Mouse (Mus musculus): ENCODE results near the gene Cyp4b1.
"Not testable (repeated sequence)": the region's sequence is repeated elsewhere in the genome, so short reads cannot be mapped to it uniquely, and the experiment has no call there.

The Cyp4b1 gene

GRCm38 (mm10) chr4:115647580-115647979, at the start of gene Cyp4b1:
Gene Cyp4b1 (minus strand): TSS chr4:115647723.
- DNase-seq, result peak; percentile 82

- DNase-seq, result peak; percentile 48
Observed at GRCm38 (mm10) chr4:115686299-115686698, 38.8 kb upstream of the Cyp4b1 start.

DNA sequence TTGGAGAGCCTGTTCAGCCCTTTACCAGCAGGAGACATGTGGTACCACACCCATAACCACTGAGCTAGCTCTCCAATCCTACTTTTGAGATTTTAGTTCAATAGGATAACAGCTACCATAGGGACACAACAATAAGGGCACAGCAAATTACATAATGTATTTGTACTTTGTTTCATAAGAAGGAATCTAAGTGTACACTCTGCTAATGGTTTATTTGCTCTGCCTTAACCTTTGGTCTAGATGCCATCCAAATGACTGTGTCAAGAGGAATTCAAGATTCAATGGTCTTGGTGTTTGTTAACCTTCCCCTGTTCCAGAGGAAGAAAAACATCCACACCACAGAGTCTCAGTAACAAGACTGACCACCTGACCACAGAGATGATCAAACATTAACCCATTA, 11.7 kb upstream of the Cyp4b1 start:
- peak; percentile 59 for DNase-seq

DNA sequence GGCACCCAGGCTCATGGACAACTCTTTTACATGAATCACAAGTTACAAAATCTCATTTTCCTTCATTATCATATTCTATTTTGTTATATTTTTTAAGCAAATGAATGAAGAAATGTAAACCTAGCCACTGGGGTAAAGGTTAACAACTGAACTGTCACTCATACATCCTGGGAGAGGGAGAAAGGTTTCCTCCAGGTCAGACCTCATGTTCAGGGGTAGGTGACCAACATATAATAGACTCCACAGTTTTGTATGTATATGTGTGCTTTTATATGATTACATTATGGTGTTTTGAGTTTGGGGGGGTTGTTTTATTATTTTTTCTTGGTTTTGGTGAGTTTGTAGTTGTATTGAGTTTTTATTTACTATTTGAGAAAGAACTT, 10.3 kb upstream of the Cyp4b1 start:
- no peak for DNase-seq

DNA sequence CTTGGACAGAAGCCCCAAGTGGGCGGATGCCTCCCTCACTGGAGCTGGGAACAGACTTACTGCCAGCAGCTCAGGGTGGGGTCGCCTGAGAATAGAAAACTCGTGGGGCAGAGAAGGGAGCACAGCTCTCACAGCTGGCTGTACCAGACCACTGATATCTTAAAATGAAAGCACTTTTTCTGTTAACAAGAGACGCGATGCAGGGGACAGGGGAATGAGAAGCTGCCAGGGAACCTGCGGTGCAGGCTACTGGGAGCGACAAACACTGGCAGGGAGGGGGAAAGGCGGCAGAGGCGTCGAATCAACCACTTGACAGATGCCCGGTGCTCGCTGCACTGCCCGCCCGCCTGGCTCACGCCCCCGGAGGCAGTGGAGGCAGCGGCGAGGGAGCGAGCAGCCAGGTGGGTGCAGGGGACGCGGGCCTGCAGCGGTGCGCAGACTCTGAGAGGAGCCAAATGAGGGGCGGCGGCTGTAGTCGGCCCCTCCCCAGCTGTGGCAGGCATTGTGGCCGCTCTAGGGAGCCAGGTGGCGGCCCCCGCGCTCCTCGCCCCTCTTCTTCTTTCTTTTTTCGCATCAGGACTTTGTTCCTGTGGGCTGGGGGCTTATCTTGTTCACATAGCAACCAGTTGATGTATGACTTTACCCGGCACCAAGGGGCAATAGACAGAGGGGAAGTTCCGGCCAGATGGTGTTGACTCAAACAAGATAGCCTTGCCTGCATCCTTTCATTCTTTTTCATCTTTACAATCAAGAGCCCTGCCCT, 9.8 kb upstream of the Cyp4b1 start:
- peak; percentile 61 for DNase-seq

DNA sequence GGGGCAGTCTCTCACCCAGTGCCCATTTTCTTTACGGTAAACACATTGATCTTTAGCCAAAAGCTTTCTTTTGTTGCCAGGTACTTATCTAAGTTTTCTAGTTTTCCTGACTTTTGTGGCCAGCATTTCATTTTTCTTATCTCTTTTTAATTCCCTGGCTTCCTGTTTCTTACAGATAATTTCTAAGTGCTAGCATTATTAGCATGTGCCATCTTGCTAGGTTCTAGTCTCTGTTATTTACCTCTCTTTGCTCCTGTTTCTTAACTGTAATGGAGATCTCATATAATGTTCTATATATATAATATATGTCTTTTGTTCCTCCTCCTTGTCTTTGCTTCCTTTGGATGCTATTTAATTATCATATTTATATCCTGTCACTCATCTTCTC, 9.0 kb upstream of the Cyp4b1 start:
- DNase-seq, result not testable (repeated sequence)

DNA sequence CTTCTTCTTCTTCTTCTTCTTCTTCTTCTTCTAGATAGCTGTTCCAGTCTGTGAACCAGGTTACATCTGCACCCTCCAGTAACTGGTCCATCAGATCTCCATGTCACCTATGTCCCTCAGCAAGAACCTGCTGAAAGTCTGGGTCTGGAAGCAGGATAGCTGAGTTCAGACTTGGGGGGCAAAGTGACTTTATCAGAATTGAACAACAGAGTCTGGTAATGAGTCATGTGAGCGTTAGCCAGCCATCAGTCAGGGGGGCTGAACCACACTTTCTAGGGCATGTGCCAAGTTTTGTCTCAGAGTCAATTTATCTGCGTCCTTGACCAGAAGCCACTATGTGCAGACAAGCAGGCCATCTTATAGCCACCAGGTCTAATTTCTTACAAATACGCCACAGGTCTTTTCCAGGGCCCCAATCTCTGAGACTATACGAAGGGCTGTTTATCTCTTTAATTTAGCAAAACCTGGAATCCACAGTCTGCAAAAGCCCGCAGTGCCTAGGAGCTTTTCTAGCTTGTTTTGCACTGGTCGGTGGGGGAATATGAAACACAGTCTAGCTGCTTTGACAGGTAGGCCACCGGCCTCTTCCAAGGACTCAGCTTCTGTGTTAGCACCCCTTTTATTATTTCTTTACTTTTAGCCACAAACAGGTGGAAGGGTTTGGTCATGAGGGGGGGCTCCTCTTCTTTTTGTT, 8.5 kb upstream of the Cyp4b1 start:
- DNase-seq, result not testable (repeated sequence)

DNA sequence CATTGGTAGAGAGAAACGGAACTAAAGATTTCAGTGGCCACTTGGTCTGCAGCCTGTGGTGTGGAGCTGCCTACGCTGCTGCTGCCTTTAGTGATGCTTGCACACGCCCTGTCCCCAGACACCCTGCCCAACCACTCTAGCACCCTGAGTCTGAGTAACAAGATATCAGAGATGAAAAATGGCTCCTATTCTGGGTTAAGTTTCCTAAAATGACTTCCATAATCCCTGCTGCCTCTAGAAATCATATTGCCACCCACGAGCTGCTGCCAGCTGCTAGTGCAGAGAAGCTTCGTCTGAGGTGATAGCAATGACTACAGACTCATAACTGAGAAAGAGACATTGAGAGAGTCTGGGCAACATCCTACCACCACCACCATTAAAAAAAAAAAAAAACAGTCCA, 3.3 kb upstream of the Cyp4b1 start:
- DNase-seq, result no peak

- DNase-seq, result no peak
Observed at GRCm38 (mm10) chr4:115649344-115649743, 1.8 kb upstream of the Cyp4b1 start.

- no peak for DNase-seq
Observed at GRCm38 (mm10) chr4:115648752-115649151, 1.2 kb upstream of the Cyp4b1 start.

DNA sequence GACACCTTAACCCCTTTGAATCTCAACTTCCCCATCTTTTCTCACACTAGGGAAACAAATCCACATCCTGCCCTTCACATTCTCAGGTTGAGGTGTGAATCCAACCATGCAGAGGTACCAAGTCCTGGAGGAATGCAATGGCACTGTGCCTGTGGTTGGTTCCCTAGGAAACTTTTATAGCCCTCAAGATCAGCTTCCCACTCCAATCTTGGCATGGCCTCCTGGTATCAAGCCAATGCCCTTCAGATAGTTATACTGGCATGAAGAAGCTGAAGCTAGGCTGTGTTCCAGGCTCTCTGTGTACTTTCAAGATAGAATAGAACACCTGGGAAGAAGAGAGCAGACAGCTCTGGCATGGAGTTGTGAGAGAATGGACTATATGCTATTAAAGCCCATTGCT, 2.2 kb downstream of the Cyp4b1 start:
- DNase-seq, result peak; percentile 89

DNA sequence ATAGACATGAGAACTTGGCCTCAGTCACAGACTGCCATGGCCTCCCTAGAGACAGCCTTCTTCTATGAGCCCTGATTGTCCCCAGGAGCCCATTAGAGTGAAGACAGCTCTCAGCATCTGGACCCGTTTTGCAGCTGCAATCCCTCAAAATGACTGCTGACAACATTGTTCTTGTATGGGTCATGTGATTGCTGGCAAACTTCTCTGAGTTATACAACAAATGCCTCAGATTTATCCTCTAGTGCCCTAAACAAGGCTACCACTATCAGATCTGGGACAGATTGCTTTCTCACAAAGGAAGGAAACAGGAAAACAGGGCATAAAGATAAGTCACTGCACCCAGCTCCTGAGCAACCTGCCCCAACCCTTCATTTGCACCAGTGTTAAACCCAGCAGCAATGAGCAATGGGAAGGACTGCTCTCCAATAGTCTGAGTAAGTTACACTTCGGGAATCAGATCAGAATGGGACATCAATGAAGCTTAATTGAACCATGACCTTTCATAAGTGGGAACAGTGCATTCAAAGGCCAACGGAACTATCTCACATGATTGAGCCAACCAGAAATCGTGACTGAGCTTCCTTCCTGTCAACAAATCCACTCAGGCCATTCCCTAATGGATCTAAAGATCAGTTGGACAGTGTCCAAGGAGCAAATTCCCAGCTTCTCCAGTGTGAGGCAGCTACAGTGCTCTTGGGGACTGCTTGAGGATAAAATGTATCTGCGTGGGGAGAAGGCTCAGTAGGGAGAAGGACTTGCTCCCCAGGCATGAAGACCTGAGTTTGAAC, 4.4 kb downstream of the Cyp4b1 start:
- peak; percentile 87 for DNase-seq

- DNase-seq, result not testable (repeated sequence)
Observed at GRCm38 (mm10) chr4:115625560-115625959, 22.0 kb downstream of the Cyp4b1 start.

- no peak for DNase-seq
Observed at GRCm38 (mm10) chr4:115614005-115614404, 33.5 kb downstream of the Cyp4b1 start.

DNA sequence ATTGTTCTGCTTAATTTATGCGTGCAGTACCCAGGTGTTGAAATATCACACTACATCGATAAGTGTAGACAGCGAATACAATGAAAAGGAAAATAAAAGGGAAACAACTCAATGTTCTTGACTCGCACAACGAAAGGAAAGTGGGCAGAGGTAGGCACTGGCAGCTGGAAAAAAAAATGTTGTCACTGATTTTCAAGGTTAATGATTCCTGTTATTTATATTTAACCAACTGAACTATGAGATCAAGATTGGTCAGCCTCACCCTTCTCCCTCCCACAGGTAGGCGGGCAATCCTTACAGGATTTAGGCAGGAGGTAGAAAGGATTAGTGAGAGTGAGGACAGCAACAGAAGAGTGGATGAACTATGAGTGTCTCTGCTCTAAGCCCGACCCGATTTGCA, 46.9 kb downstream of the Cyp4b1 start, which contains the start of gene Cyp4a32:
TSS of gene Cyp4a32 (plus strand) at position 359 of the 400 bp plus-strand sequence.
- peak; percentile 34 for DNase-seq

GRCm38 (mm10) chr4:115596824-115597336, 50.6 kb downstream of the Cyp4b1 start:
- DNase-seq, result no peak

DNA sequence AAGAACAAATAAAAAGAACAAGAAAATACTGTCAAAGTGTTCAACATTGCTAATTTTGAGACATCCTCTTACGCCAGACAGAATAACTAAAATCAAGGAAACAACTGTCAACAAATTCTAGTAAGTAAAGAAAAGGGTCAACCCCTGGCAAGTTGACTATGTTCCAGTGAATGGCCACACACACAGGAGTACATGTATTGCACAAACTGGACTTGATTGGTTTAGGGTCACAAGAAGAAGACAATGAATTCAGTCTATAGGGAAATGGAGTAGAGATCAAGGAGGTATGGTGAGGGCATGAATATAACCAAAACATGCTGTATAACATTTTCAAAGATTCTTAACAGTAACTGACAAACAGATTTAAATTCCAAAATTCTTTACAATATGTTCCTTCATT, 51.2 kb downstream of the Cyp4b1 start:
- DNase-seq, result no peak

DNA sequence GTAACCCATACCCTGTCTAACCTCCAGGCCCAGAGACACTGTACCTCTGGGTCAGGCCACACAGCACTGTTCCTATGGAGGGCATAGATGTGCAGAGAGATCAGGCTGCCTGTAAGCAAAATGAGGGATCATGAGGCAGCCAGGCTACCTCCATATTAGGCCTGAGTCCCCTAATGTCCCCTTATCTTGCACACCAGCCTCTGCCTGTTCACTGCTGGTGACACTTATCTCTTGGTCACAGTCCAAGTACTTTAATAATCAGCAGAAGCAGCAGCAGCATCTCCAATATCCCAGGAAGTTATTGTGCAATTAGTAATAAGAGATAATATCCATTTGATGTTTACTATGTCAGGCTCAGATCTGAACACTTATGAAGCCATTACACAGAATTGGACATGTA, 64.5 kb downstream of the Cyp4b1 start:
- DNase-seq, result no peak

- DNase-seq, result no peak
Observed at GRCm38 (mm10) chr4:115575776-115576175, 71.7 kb downstream of the Cyp4b1 start.

DNA sequence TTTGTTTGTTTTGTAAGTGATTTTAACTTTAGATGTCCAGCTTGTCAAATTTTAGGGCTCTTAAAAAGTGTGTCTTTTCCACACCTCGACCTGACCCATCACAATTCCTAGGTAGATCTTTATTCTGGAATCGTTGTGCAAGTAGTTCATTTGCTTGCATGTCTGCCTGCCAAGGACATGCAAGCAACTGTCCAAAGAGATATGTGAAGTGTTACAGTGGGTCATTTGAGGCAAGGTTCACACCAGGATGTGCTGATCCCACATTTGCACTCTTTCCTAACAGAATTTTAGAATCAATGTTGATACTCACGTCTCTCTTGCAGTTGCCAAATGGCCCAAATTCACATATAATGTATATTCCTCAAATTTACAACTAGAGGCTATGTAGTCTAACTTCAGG, 72.3 kb downstream of the Cyp4b1 start:
- no peak for DNase-seq
